Mouse (Mus musculus): Measurements from ENCODE around the gene Zic5.

DNA sequence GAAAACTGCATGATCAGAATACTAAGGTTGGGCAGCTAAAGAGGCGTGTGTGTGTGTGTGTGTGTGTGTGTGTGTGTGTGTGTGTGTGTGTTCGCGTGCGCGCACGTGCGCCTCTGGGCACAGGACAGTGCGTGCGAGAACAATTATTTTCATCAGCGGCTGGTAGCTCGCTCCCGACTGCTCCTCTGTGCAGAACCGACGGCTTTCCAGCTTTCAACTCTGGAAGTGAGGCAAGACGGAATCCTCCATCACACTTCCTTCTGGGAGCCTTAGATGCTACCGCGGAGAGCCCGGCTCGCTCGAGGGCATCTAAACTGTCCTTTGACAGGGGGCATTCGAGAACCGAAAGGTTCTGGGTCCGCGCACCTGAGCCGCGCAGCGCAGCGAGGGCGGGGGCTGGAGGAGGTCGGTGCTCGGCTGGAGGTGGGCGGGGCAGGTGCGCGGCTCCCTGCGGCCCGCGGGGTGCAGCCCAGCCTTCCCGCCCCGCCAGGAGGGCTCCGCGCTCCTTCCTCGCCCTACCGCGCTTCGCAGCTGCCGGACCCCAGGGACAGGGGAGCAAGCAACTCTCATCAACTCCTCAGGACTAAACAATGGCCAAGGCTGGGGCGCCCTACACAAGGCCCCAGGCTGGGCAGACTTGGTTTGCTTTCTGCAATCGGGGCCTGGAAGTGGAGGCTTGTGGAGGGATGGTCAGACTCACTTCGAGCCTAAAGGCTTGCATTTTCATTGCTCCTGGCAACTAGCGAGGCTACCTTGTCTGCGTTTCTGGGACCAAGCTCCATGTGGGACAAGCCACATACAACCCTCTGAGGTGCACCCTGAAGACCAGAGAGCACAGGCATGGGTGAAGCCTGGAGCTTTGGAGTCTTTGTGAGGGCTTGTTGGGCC lies 25.2 kb upstream of the Zic5 start, which contains the start of gene Gm10837:
- TF ChIP-seq POLR2A (IDR thresholded peaks at IDR 0.05; ENCODE audit: control insufficient read depth, low read depth, low read length) (no peak), CTCF (IDR thresholded peaks at IDR 0.05; ENCODE audit: control insufficient read depth, insufficient read depth, insufficient replicate concordance, low read depth, low read length) (no peak)
